ENCODE assay signal across 26 mouse cellular contexts in the genomic region with DNA sequence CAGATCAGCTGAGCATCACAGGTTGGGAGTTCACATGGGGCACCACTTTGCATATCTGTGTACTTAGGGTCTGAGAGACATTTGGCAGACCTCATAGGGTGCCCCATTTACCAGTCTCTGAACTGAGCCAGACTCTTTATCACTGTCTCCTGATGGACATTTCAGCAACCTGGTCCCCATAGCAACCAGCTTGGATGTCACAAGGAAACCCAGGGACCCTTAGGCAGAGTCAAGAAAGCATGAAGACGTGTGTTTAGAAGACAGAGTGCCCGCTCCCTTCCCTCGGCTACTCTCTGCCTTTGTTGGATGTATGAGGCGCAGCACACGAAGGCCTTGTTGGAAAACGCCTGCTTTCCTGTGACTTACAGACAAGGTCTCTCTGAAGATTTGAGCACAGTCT. TPM values are rescaled to one million over a fixed set of nuclear protein-coding genes. Genes with fewer than 3 reads are reported as not detected.
DNase-seq lines count a peak whose midpoint lies in the region; ATAC-seq and TF ChIP-seq lines count a peak whose summit lies in the region.
"Had no signal": no experiment of that assay in that cellular context is flagged by ENCODE, and none has a peak within 500 bp of the region (broad histone marks: within the 10 kb centered on the region; RNA-seq: fewer than 3 reads in every experiment).

No protein-coding gene starts in this region.

- no peak for DNase-seq in heart, postnatal 0 days (ENCODE audit: low spot score)
- no peak for DNase-seq in heart, postnatal 25 days (ENCODE audit: low spot score)
- DNase-seq in midbrain, embryonic 14.5 days, result peak; percentile 47
- DNase-seq in lung, postnatal 36 days, result no peak
- DNase-seq in lung, postnatal 25 days (ENCODE audit: low spot score), result no peak
- DNase-seq: adrenal gland, adult 2 months; cerebellum, adult 11-12 months; cerebellum, postnatal 10 days; gastrocnemius, postnatal 25 days; heart, postnatal 14 days; kidney, adult 9 months; kidney, postnatal 10 days; liver; lung, embryonic 14.5 days; lung, postnatal 14 days; retina, postnatal 1 day; thymus, postnatal 14 days had no signal

- no peak overlapping the region for H3K4me3 ChIP-seq in heart, postnatal 0 days (ENCODE audit: low read depth, low read length)
- no peak overlapping the region for H3K4me3 ChIP-seq in brown adipose tissue, adult 24 weeks (ENCODE audit: insufficient read depth, low read depth, low read length)
- H3K4me3 ChIP-seq in hindbrain, embryonic 13.5 days, result no peak overlapping the region
- H3K4me3 ChIP-seq in midbrain, embryonic 14.5 days (replicated peaks; ENCODE audit: low read depth, low read length), result no peak overlapping the region
- H3K4me3 ChIP-seq: embryonic facial prominence, embryonic 13.5 days; heart, embryonic 13.5 days; neural tube, embryonic 15.5 days had no signal

- peaks cover 18% of the 10 kb centered on the region for H3K4me1 ChIP-seq in heart, postnatal 0 days (ENCODE audit: control insufficient read depth, insufficient read depth)
- peaks cover 24% of the 10 kb centered on the region for H3K4me1 ChIP-seq in brown adipose tissue, adult 24 weeks (ENCODE audit: control insufficient read depth, insufficient read depth, insufficient read length, low read length)
- H3K4me1 ChIP-seq in hindbrain, embryonic 13.5 days (replicated peaks), result peaks cover 40% of the 10 kb centered on the region
- H3K4me1 ChIP-seq in midbrain, embryonic 14.5 days (ENCODE audit: control insufficient read depth, insufficient read depth, low read length), result 0 out of 2 replicates have a peak, but pooled peaks cover 5% of the 10 kb centered on the region

- H3K27ac ChIP-seq in heart, postnatal 0 days (ENCODE audit: low read depth), result peak overlapping the region; percentile 32
- peak overlapping the region; percentile 69 for H3K27ac ChIP-seq in brown adipose tissue, adult 24 weeks (replicated peaks; ENCODE audit: low read depth, low read length)
- H3K27ac ChIP-seq in hindbrain, embryonic 13.5 days, result peak overlapping the region; percentile 70; the same call in 1 of the 2 replicates
- 0 out of 2 replicates have a peak overlapping the region, but pooled peaks have one; percentile 52 for H3K27ac ChIP-seq in midbrain, embryonic 14.5 days (replicated peaks; ENCODE audit: low read depth, low read length)
- H3K27ac ChIP-seq: embryonic facial prominence, embryonic 13.5 days; heart, embryonic 13.5 days; liver, embryonic 14.5 days; neural tube, embryonic 15.5 days had no signal

- H3K36me3 ChIP-seq in heart, postnatal 0 days (replicated peaks; ENCODE audit: control insufficient read depth, insufficient read depth, low read length), result no peaks in the 10 kb centered on the region
- no peaks in the 10 kb centered on the region for H3K36me3 ChIP-seq in hindbrain, embryonic 13.5 days
- H3K36me3 ChIP-seq in midbrain, embryonic 14.5 days (ENCODE audit: control insufficient read depth, insufficient read depth, low read length), result no peaks in the 10 kb centered on the region
- H3K36me3 ChIP-seq: embryonic facial prominence, embryonic 13.5 days; heart, embryonic 13.5 days; neural tube, embryonic 15.5 days had no signal

- H3K4me2 ChIP-seq in heart, postnatal 0 days (ENCODE audit: low read depth, low read length), result no peak overlapping the region
- H3K4me2 ChIP-seq in hindbrain, embryonic 13.5 days, result no peak overlapping the region
- no peak overlapping the region for H3K4me2 ChIP-seq in midbrain, embryonic 14.5 days (ENCODE audit: low read length)
- H3K4me2 ChIP-seq: embryonic facial prominence, embryonic 13.5 days; heart, embryonic 13.5 days; lung, embryonic 14.5 days; neural tube, embryonic 15.5 days had no signal

- intact Hi-C loops in heart, postnatal 25 days (cut with DNase I), result no loop called here

- H3K9ac ChIP-seq in heart, postnatal 0 days (replicated peaks; ENCODE audit: low read depth, low read length), result no peak overlapping the region
- no peak overlapping the region for H3K9ac ChIP-seq in hindbrain, embryonic 13.5 days
- no peak overlapping the region for H3K9ac ChIP-seq in midbrain, embryonic 14.5 days (replicated peaks; ENCODE audit: low read length)
- H3K9ac ChIP-seq: embryonic facial prominence, embryonic 13.5 days; heart, embryonic 13.5 days; liver, embryonic 14.5 days; lung, embryonic 14.5 days; neural tube, embryonic 15.5 days had no signal

- WGBS in heart, postnatal 0 days, result 67% methylated on average over 6 of the region's 6 CpGs
- 64% methylated on average over 6 of the region's 6 CpGs for WGBS in hindbrain, embryonic 13.5 days
- 62% methylated on average over 6 of the region's 6 CpGs for WGBS in midbrain, embryonic 14.5 days

- no peak for TF ChIP-seq CTCF in heart, postnatal 0 days (IDR thresholded peaks at IDR 0.05; ENCODE audit: low read depth)

- H3K9me3 ChIP-seq in heart, postnatal 0 days (replicated peaks; ENCODE audit: control insufficient read depth, low read length), result no peaks in the 10 kb centered on the region
- no peaks in the 10 kb centered on the region for H3K9me3 ChIP-seq in hindbrain, embryonic 13.5 days
- no peaks in the 10 kb centered on the region for H3K9me3 ChIP-seq in midbrain, embryonic 14.5 days (ENCODE audit: control insufficient read depth, low read length)
- H3K9me3 ChIP-seq: embryonic facial prominence, embryonic 13.5 days; heart, embryonic 13.5 days; neural tube, embryonic 15.5 days had no signal

- no peak for TF ChIP-seq EP300 in heart, postnatal 0 days (IDR thresholded peaks at IDR 0.05; ENCODE audit: low read depth)

- no peak for ATAC-seq in heart, postnatal 0 days (ENCODE audit: insufficient read depth, low read depth)
- no peak for ATAC-seq in hindbrain, embryonic 13.5 days (ENCODE audit: low FRiP score)
- ATAC-seq in midbrain, embryonic 14.5 days (ENCODE audit: low FRiP score, low TSS enrichment), result no peak
- no peak for ATAC-seq in monocyte, adult 5-6 weeks (replicated peaks; ENCODE audit: insufficient number of reproducible peaks, low FRiP score, low TSS enrichment, poor library complexity, severe bottlenecking)
- ATAC-seq: activated CD4-positive, CD25-positive, alpha-beta regulatory T cell, adult 4 months; intestine, postnatal 0 days had no signal

- H3K27me3 ChIP-seq in heart, postnatal 0 days (ENCODE audit: control insufficient read depth, insufficient read depth, low read length), result 0 out of 2 replicates have a peak, but pooled peaks cover 7% of the 10 kb centered on the region
- no peaks in the 10 kb centered on the region for H3K27me3 ChIP-seq in hindbrain, embryonic 13.5 days
- no peaks in the 10 kb centered on the region for H3K27me3 ChIP-seq in midbrain, embryonic 14.5 days (ENCODE audit: control insufficient read depth, insufficient read depth, low read length)
- H3K27me3 ChIP-seq: embryonic facial prominence, embryonic 13.5 days; neural tube, embryonic 15.5 days had no signal

RNA-seq across cellular contexts. Expression of a gene that starts 21.1 kb away (rescaled TPM):
- 74.3 and 77.2 TPM in 2 replicates for total RNA-seq in heart, postnatal 0 days (2014; rRNA removed; ENCODE audit: low replicate concordance)
- polyA plus RNA-seq in heart, postnatal 0 days (2015; fragmentation: Nextera tagmentation; extraction: Ambion mirVana), result 15.1 and 17.4 TPM in 2 replicates
- total RNA-seq in heart, postnatal 25 days (2021), result 10 to 100 TPM; 30.3 to 45.6 TPM
- polyA plus RNA-seq in brown adipose tissue, adult 24 weeks (2012; ENCODE audit: insufficient read depth, insufficient read length, missing spikeins), result 7.6 and 14.4 TPM in 2 replicates
- 109 and 110 TPM in 2 replicates for polyA plus RNA-seq in hindbrain, embryonic 13.5 days (2015; fragmentation: Nextera tagmentation; extraction: Ambion mirVana)
- 122 and 165 TPM in 2 replicates for polyA plus RNA-seq in midbrain, embryonic 14.5 days (2014; fragmentation: Nextera tagmentation; extraction: Ambion mirVana)
- 16.3 to 24.1 TPM (median 23.8 TPM) in 3 replicates for total RNA-seq in monocyte, adult 5-6 weeks (2017)
